Mouse (Mus musculus) retina, adult 2 months (tissue): ENCODE measurements around the gene Casp3.

Experiments
- DNase-seq: peaks from one replicate; pipeline ENCODE4 v3.0.0-alpha.2; 2012; ENCODE audit warnings: low read depth, low spot score

The Casp3 gene

GRCm38 (mm10) chr8:46680671-46681365, 63.7 kb downstream of the Casp3 start:
- DNase-seq: no peak

GRCm38 (mm10) chr8:46686664-46687336, 69.7 kb downstream of the Casp3 start:
- peak; percentile 90 for DNase-seq
